Mouse (Mus musculus) stomach, embryonic 16.5 days (tissue): ENCODE measurements around the gene Slco4a1. TPM values are rescaled to one million over a fixed set of nuclear protein-coding genes. Genes with fewer than 3 reads are reported as not detected.

Experiments
- ATAC-seq: fragments of 200-750 bp; cut with Nextera tagmentation; 2 replicates; pipeline ENCODE4 v1.8.0; 2017; ENCODE audit warnings: moderate number of reproducible peaks, moderate TSS enrichment; ENCODE audit not compliant: insufficient read depth, low FRiP score
- H3K27ac ChIP-seq: fragments of 300-500 bp; sonication (generic); 2 replicates; pipeline ENCODE4 v1.5.1; 2014; ENCODE audit warnings: low read length
- H3K27me3 ChIP-seq: fragments of 300-500 bp; sonication (generic); 2 replicates; pipeline ENCODE4 v1.6.1; 2014; ENCODE audit warnings: low read length, control low read depth, mixed read lengths; ENCODE audit not compliant: control insufficient read depth, insufficient read depth
- H3K36me3 ChIP-seq: fragments of 300-500 bp; sonication (generic); 2 replicates; pipeline ENCODE4 v1.6.1; 2014; ENCODE audit warnings: low read length; ENCODE audit not compliant: control insufficient read depth, insufficient read depth
- H3K4me1 ChIP-seq: fragments of 300-500 bp; sonication (generic); 2 replicates; pipeline ENCODE4 v1.6.1; 2014; ENCODE audit warnings: low read length, control low read depth, mixed read lengths; ENCODE audit not compliant: control insufficient read depth, insufficient read depth
- H3K4me2 ChIP-seq: fragments of 300-500 bp; sonication (generic); 2 replicates; pipeline ENCODE4 v1.6.1; 2014; ENCODE audit warnings: low read depth, low read length, mixed read lengths
- H3K4me3 ChIP-seq: fragments of 300-500 bp; sonication (generic); replicated peaks from 2 replicates; pipeline ENCODE4 v1.5.1; 2014; ENCODE audit warnings: mild to moderate bottlenecking, low read length
- H3K9ac ChIP-seq: fragments of 300-500 bp; sonication (generic); 2 replicates; pipeline ENCODE4 v1.6.1; 2014; ENCODE audit warnings: low read length
- H3K9me3 ChIP-seq: fragments of 300-500 bp; sonication (generic); replicated peaks from 2 replicates; pipeline ENCODE4 v1.6.1; 2016; ENCODE audit warnings: low read length, control low read depth; ENCODE audit not compliant: control insufficient read depth
- WGBS: fragments of 180-500 bp; shearing (Covaris S2); extraction: QIAGEN DNeasy Blood & Tissue Kit; methylation state at CpG from one replicate; pipeline ENCODE4 v1.1.7; 2014; 5-methylcytosine and 5-hydroxymethylcytosine counted together
- polyA plus RNA-seq: library from polyadenylated mRNA; unstranded; fragments of >200 nt; fragmentation: Nextera tagmentation; extraction: Ambion mirVana; gene quantifications from 2 replicates; pipeline ENCODE4 v1.2.1, GENCODE M21; 2015

Slco4a1 gene
- polyA plus RNA-seq, 1 experiment from 2014 or later, result 4.0 TPM

GRCm38 (mm10) chr2:180510867-180511266, 54.8 kb downstream of the Slco4a1 start:
- Histone ChIP-seq H3K4me3 (no peak overlapping the region), H3K27me3 (no peaks in the 10 kb centered on the region), H3K36me3 (no peaks in the 10 kb centered on the region), H3K4me2 (no peak overlapping the region), H3K9me3 (no peaks in the 10 kb centered on the region), H3K9ac (no peak overlapping the region), H3K4me1 (peaks cover 26% of the 10 kb centered on the region), H3K27ac (no peak overlapping the region)
- WGBS, result 44% methylated on average over 5 of the region's 5 CpGs
- peak; percentile 54; the same call in 1 of the 2 replicates for ATAC-seq

DNA sequence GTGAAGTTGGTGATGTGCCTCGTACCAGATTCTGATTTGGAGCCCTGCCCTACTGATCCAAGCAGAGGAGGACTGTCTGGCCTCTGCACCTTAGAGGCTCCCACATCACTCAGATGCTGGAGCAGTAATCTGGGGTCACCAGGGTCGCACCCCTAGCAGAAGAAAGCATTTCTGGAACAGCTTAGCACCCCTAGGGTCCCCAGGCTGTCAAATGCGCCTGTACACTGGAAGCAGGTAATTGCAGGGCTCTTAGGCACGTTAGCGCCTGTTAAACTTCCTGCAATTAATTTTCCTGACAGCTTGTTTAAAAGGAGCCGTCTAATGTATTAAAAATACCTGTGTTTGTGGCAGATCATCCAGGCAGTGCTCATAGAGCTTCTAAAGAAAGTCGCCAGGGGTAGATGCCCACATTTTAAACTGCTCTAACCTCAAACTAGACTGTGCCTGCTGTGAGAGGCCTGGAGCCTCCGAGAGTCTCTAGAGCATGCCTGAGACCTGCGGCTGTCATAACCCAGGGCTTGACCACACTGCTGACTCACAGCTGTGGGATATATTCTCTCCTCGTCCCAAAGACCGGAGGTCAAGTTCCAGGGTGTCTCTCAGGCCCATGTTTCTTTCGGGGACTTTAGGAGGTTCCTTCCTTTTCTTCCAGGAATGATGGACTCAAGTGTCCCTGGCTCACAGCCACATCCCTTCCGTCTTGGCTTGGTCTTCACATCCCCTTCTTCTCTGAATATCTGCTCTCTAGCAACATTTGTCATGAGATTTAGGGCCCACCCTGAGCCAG, 56.0 kb downstream of the Slco4a1 start:
- no peaks in the 10 kb centered on the region for H3K27me3 ChIP-seq
- H3K4me3 ChIP-seq, result no peak overlapping the region
- ATAC-seq, result peak; percentile 20; the same call in 1 of the 2 replicates
- peak overlapping the region; percentile 68 for H3K27ac ChIP-seq
- H3K9me3 ChIP-seq, result no peaks in the 10 kb centered on the region
- peaks cover 26% of the 10 kb centered on the region for H3K4me1 ChIP-seq
- H3K9ac ChIP-seq, result no peak overlapping the region
- H3K4me2 ChIP-seq, result no peak overlapping the region
- H3K36me3 ChIP-seq, result no peaks in the 10 kb centered on the region
- WGBS, result 25% methylated on average over 13 of the region's 13 CpGs

GRCm38 (mm10) chr2:180513019-180513418, 57.0 kb downstream of the Slco4a1 start:
- H3K27ac ChIP-seq, result no peak overlapping the region
- WGBS, result 53% methylated on average over 3 of the region's 3 CpGs
- H3K4me3 ChIP-seq, result no peak overlapping the region
- ATAC-seq, result no peak
- no peak overlapping the region for H3K4me2 ChIP-seq
- no peaks in the 10 kb centered on the region for H3K27me3 ChIP-seq
- H3K9ac ChIP-seq, result no peak overlapping the region
- H3K4me1 ChIP-seq, result peaks cover 26% of the 10 kb centered on the region
- no peaks in the 10 kb centered on the region for H3K36me3 ChIP-seq
- H3K9me3 ChIP-seq, result no peaks in the 10 kb centered on the region

GRCm38 (mm10) chr2:180513835-180514234, 57.8 kb downstream of the Slco4a1 start:
- Histone ChIP-seq H3K9me3 (no peaks in the 10 kb centered on the region), H3K4me1 (peaks cover 26% of the 10 kb centered on the region), H3K36me3 (no peaks in the 10 kb centered on the region), H3K27me3 (no peaks in the 10 kb centered on the region), H3K27ac (no peak overlapping the region), H3K9ac (no peak overlapping the region), H3K4me2 (no peak overlapping the region), H3K4me3 (no peak overlapping the region)
- WGBS, result 66% methylated on average over 4 of the region's 4 CpGs
- ATAC-seq, result no peak

DNA sequence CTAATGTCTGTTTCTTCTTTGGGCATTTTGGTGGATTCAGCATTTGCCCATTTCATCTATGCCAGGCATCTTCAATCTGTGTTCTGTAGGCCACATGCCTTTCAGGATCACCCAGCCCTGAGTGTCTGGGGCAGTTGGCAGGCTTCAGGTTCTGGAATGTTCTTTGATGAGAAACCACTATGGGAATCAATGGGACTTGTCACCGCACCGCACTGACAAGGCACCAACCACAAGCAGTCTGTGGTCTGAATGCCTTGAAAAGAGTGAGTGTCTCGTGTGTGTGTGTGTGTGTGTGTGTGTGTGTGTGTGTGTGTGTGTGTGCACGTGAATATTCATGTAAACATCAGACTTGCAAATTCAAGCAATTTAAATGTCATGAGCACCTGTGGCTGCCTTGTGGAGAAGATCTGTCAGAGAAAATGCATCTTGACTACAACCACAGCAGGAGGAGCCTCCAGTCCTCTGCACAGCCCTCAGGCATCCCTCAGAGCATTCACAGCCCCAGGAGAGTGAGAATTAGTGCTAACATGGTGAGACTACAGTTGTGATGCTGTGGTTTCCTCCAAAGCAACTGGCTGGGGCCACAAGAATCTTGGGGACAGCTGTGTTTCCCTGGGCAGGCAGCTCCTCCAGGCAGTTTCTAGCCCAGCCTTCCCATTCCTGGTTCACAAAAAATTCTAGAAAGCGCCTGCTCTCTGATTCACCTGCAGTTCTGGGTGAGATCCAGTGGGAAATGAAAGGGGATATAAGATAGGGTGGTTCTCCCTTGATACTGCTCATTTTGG, 65.6 kb downstream of the Slco4a1 start:
- no peaks in the 10 kb centered on the region for H3K4me1 ChIP-seq
- no peak overlapping the region for H3K9ac ChIP-seq
- H3K4me2 ChIP-seq, result no peak overlapping the region
- H3K27ac ChIP-seq, result no peak overlapping the region
- 75% methylated on average over 5 of the region's 5 CpGs for WGBS
- ATAC-seq, result no peak
- peaks cover 16% of the 10 kb centered on the region; the same call in 1 of the 2 replicates for H3K27me3 ChIP-seq
- H3K4me3 ChIP-seq, result no peak overlapping the region
- no peaks in the 10 kb centered on the region for H3K9me3 ChIP-seq
- no peaks in the 10 kb centered on the region for H3K36me3 ChIP-seq

DNA sequence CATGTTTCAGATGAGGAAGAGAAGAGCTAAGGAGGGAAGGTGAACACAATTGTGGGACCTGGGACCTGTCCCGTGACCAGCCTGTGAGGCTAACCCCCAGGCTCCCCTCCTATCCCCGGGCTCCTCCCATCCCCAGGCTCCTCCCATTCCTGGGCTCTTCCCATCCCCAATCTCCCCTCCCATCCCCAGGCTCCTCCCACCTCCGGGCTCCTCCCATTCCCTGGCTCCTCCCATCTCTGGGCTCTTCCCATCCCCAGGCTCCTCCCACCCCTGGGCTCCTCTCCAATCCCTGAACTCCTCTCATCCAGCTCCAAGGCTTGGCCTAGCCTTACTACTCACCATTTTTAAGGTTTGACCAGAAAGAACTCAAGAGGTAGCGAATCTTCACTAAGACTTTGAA, 66.8 kb downstream of the Slco4a1 start:
- H3K9me3 ChIP-seq, result no peaks in the 10 kb centered on the region
- H3K4me1 ChIP-seq, result no peaks in the 10 kb centered on the region
- no peak overlapping the region for H3K27ac ChIP-seq
- no peak for ATAC-seq
- H3K4me2 ChIP-seq, result no peak overlapping the region
- WGBS, result 62% methylated on average over 4 of the region's 4 CpGs
- no peak overlapping the region for H3K9ac ChIP-seq
- no peaks in the 10 kb centered on the region for H3K36me3 ChIP-seq
- peaks cover 21% of the 10 kb centered on the region; the same call in 1 of the 2 replicates for H3K27me3 ChIP-seq
- H3K4me3 ChIP-seq, result no peak overlapping the region

Other genes starting within 250 kb of the Slco4a1 start
- 61.3 and 64.6 TPM in 2 replicates for gene Lama5, start 230.4 kb upstream of the Slco4a1 start, polyA plus RNA-seq
- 408 and 537 TPM in 2 replicates for gene Rps21, start 198.9 kb upstream of the Slco4a1 start, polyA plus RNA-seq
- 4.3 and 4.6 TPM in 2 replicates for gene Cables2, start 182.7 kb upstream of the Slco4a1 start, polyA plus RNA-seq
- gene Rbbp8nl, start 166.4 kb upstream of the Slco4a1 start, polyA plus RNA-seq, result 3.7 and 5.9 TPM in 2 replicates
- gene Gata5, start 121.5 kb upstream of the Slco4a1 start, polyA plus RNA-seq, result 5.6 and 6.7 TPM in 2 replicates
- 0.34 and 0.59 TPM in 2 replicates for gene Ntsr1, start 43.7 kb downstream of the Slco4a1 start, polyA plus RNA-seq
- 22.7 and 22.8 TPM in 2 replicates for gene Mrgbp, start 125.1 kb downstream of the Slco4a1 start, polyA plus RNA-seq
- 35.0 and 39.5 TPM in 2 replicates for gene Ogfr, start 133.0 kb downstream of the Slco4a1 start, polyA plus RNA-seq
- 6.6 and 9.0 TPM in 2 replicates for gene Col9a3, start 141.5 kb downstream of the Slco4a1 start, polyA plus RNA-seq
- 0.12 TPM in 1 of 2 replicates, not detected in the other for gene Tcfl5, start 186.5 kb downstream of the Slco4a1 start, polyA plus RNA-seq